ENCODE assay signal across 15 mouse cellular contexts in the genomic region with DNA sequence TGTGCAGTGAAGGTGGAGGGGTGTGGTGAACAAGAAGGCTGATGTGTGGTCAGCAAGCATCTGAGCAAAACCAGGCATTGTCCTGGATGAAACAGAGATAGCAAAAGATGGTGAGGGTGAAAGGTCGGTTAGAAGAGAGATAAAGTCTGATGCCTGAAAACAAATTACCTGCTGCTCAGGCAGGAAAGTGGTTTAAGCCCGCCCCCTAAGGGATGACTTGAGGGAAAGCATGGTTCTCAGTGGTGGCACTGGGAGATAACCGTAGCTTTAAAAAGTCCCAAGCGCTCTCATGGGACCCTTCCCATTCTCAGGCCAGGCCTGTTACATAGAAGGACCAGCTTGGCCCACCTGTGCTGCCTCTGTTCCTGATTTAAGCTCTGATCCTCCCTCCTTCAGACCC.
A peak's percentile ranks its signal among the peaks of the same experiment; 100 is the strongest.
DNase-seq lines count a peak whose midpoint lies in the region; ATAC-seq and TF ChIP-seq lines count a peak whose summit lies in the region.
"Had no signal": no experiment of that assay in that cellular context is flagged by ENCODE, and none has a peak within 500 bp of the region (broad histone marks: within the 10 kb centered on the region; RNA-seq: fewer than 3 reads in every experiment).

No protein-coding gene starts in this region.

- H3K27ac ChIP-seq in heart, embryonic 11.5 days (ENCODE audit: low read depth, low read length): peak overlapping the region; percentile 1; the same call in 1 of the 2 replicates
- no peak overlapping the region for H3K27ac ChIP-seq in left cerebral cortex, adult 2 months
- H3K27ac ChIP-seq: embryonic facial prominence, embryonic 15.5 days; lung, embryonic 15.5 days; midbrain, embryonic 10.5 days had no signal

- H3K27me3 ChIP-seq in heart, embryonic 11.5 days (ENCODE audit: control insufficient read depth, insufficient read depth, low read length): no peaks in the 10 kb centered on the region
- H3K27me3 ChIP-seq: embryonic facial prominence, embryonic 15.5 days; lung, embryonic 15.5 days; Patski had no signal

- TF ChIP-seq CTCF in left cerebral cortex, adult 2 months (IDR thresholded peaks at IDR 0.05): peak; percentile 4; the same call in 1 of the 2 replicates

- WGBS in heart, embryonic 11.5 days (ENCODE audit: insufficient replicate concordance): 10% methylated on average over 4 of the region's 4 CpGs

- no peak overlapping the region for H3K4me2 ChIP-seq in heart, embryonic 11.5 days
- H3K4me2 ChIP-seq: embryonic facial prominence, embryonic 15.5 days; lung, embryonic 15.5 days had no signal

- no peak for DNase-seq in heart, adult 8-10 months (ENCODE audit: low spot score)
- no peak for DNase-seq in left cerebral cortex, adult 2 months (ENCODE audit: extremely low spot score in 1 of 2, low spot score in 2 of 2)
- DNase-seq in left cerebral cortex, postnatal 4 days: no peak
- peak; percentile 29 for DNase-seq in MN1 (ENCODE audit: low spot score)
- no peak for DNase-seq in layer of hippocampus, adult 9-10 months (ENCODE audit: low spot score)
- DNase-seq: cerebellum, postnatal 25 days; kidney, postnatal 25 days had no signal

- H3K4me1 ChIP-seq in heart, embryonic 11.5 days (ENCODE audit: control insufficient read depth, insufficient read depth, low read length): peaks cover 28% of the 10 kb centered on the region
- H3K4me1 ChIP-seq: midbrain, embryonic 10.5 days had no signal

- H3K9me3 ChIP-seq in heart, embryonic 11.5 days (replicated peaks; ENCODE audit: control insufficient read depth, low read length): no peaks in the 10 kb centered on the region
- H3K9me3 ChIP-seq: embryonic facial prominence, embryonic 15.5 days; lung, embryonic 15.5 days; midbrain, embryonic 10.5 days had no signal

- H3K4me3 ChIP-seq in heart, embryonic 11.5 days (ENCODE audit: low read depth, low read length): no peak overlapping the region
- H3K4me3 ChIP-seq in left cerebral cortex, adult 2 months: no peak overlapping the region
- H3K4me3 ChIP-seq: embryonic facial prominence, embryonic 15.5 days; lung, embryonic 15.5 days; midbrain, embryonic 10.5 days had no signal

- no peak for ATAC-seq in heart, embryonic 11.5 days (replicated peaks; ENCODE audit: insufficient number of reproducible peaks, low FRiP score, low TSS enrichment)
- ATAC-seq in megakaryocyte-erythroid progenitor cell, adult 5-6 weeks (replicated peaks; ENCODE audit: low FRiP score, low TSS enrichment, poor library complexity, severe bottlenecking): peak; percentile 40; the same call in 1 of the 2 replicates
- ATAC-seq: CD4-positive, CD25-positive, alpha-beta regulatory T cell, adult 4 months; forebrain, embryonic 16.5 days; Patski had no signal

- intact Hi-C loops in left cerebral cortex, adult 2 months (cut with DNase I): no loop called here
- intact Hi-C loops in left cerebral cortex, postnatal 4 days (cut with DNase I): no loop called here

- no peak overlapping the region for H3K9ac ChIP-seq in heart, embryonic 11.5 days (ENCODE audit: low read depth, low read length)
- H3K9ac ChIP-seq: embryonic facial prominence, embryonic 15.5 days; lung, embryonic 15.5 days had no signal

- H3K36me3 ChIP-seq in heart, embryonic 11.5 days (ENCODE audit: control insufficient read depth, insufficient read depth, low read length): no peaks in the 10 kb centered on the region
- H3K36me3 ChIP-seq: embryonic facial prominence, embryonic 15.5 days; lung, embryonic 15.5 days; midbrain, embryonic 10.5 days had no signal
